Mouse (Mus musculus) lung, postnatal 0 days (tissue): ENCODE measurements around the gene Lrrc57. TPM values are rescaled to one million over a fixed set of nuclear protein-coding genes. Genes with fewer than 3 reads are reported as not detected.
"Not testable (repeated sequence)": the region's sequence is repeated elsewhere in the genome, so short reads cannot be mapped to it uniquely, and the experiment has no call there.

Experiments
- ATAC-seq: fragments of 200-750 bp; cut with Nextera tagmentation; 2 replicates; pipeline ENCODE4 v1.8.0; 2017; ENCODE audit warnings: moderate library complexity
- DNase-seq: peaks from one replicate; pipeline ENCODE4 v3.0.0-alpha.2; 2016; ENCODE audit warnings: low spot score
- H3K27ac ChIP-seq: fragments of 300-500 bp; sonication (generic); 2 replicates; pipeline ENCODE4 v1.5.1; 2014; ENCODE audit warnings: antibody characterized with exemption, mild to moderate bottlenecking, low read length, mixed read lengths
- H3K27me3 ChIP-seq: fragments of 300-500 bp; sonication (generic); replicated peaks from 2 replicates; pipeline ENCODE4 v1.6.1; 2014; ENCODE audit warnings: low read length, mixed read lengths; ENCODE audit not compliant: insufficient read depth
- H3K36me3 ChIP-seq: fragments of 300-500 bp; sonication (generic); 2 replicates; pipeline ENCODE4 v1.6.1; 2014; ENCODE audit warnings: low read length, mixed read lengths; ENCODE audit not compliant: insufficient read depth
- H3K4me1 ChIP-seq: fragments of 300-500 bp; sonication (generic); 2 replicates; pipeline ENCODE4 v1.6.1; 2014; ENCODE audit warnings: antibody characterized with exemption, low read depth, low read length, mixed read lengths; ENCODE audit not compliant: insufficient read depth
- H3K4me2 ChIP-seq: fragments of 300-500 bp; sonication (generic); replicated peaks from 2 replicates; pipeline ENCODE4 v1.6.1; 2014; ENCODE audit warnings: low read depth, mild to moderate bottlenecking, low read length, moderate library complexity, mixed read lengths
- H3K4me3 ChIP-seq: fragments of 300-500 bp; sonication (generic); 2 replicates; pipeline ENCODE4 v1.5.1; 2014; ENCODE audit warnings: low read depth, low read length
- H3K9ac ChIP-seq: fragments of 300-500 bp; sonication (generic); replicated peaks from 2 replicates; pipeline ENCODE4 v1.6.1; 2014; ENCODE audit warnings: low read depth, mild to moderate bottlenecking
- H3K9me3 ChIP-seq: fragments of 300-500 bp; sonication (generic); 2 replicates; pipeline ENCODE4 v1.6.1; 2016; ENCODE audit warnings: low read length, mixed read lengths
- CTCF ChIP-seq: IDR thresholded peaks from 2 replicates; pipeline ENCODE4 v1.5.1; 2016; ENCODE audit warnings: antibody characterized with exemption, mild to moderate bottlenecking
- EP300 ChIP-seq: IDR thresholded peaks from 2 replicates; pipeline ENCODE4 v1.6.1; 2016; ENCODE audit warnings: antibody characterized with exemption, mild to moderate bottlenecking, control low read depth
- WGBS: fragments of 180-500 bp; shearing (Covaris S2); extraction: QIAGEN DNeasy Blood & Tissue Kit; methylation state at CpG from one replicate; pipeline ENCODE4 v1.1.7; 2014; 5-methylcytosine and 5-hydroxymethylcytosine counted together
- polyA plus RNA-seq: library from polyadenylated mRNA; unstranded; fragments of >200 nt; fragmentation: Nextera tagmentation; extraction: Ambion mirVana; gene quantifications from 2 replicates; pipeline ENCODE4 v1.2.1, GENCODE M21; 2015

Lrrc57 gene
- polyA plus RNA-seq, 1 experiment from 2014 or later, result 24.7 TPM

- WGBS, result 0% methylated on average over 22 of the region's 22 CpGs
- Histone ChIP-seq H3K27me3 (no peaks in the 10 kb centered on the region), H3K4me2 (peak overlapping the region; percentile 65), H3K9me3 (no peaks in the 10 kb centered on the region), H3K4me1 (no peaks in the 10 kb centered on the region; the same call in 1 of the 2 replicates), H3K36me3 (no peaks in the 10 kb centered on the region), H3K27ac (peak overlapping the region; percentile 95), H3K4me3 (peak overlapping the region; percentile 82), H3K9ac (peak overlapping the region; percentile 76)
- DNase-seq (peak; percentile 28), ATAC-seq (peak; percentile 69)
- TF ChIP-seq CTCF, result no peak; the same call in 1 of the 2 replicates
- no peak for TF ChIP-seq EP300
Measured at GRCm38 (mm10) chr2:120567798-120568320, 41.5 kb downstream of the Lrrc57 start.

DNA sequence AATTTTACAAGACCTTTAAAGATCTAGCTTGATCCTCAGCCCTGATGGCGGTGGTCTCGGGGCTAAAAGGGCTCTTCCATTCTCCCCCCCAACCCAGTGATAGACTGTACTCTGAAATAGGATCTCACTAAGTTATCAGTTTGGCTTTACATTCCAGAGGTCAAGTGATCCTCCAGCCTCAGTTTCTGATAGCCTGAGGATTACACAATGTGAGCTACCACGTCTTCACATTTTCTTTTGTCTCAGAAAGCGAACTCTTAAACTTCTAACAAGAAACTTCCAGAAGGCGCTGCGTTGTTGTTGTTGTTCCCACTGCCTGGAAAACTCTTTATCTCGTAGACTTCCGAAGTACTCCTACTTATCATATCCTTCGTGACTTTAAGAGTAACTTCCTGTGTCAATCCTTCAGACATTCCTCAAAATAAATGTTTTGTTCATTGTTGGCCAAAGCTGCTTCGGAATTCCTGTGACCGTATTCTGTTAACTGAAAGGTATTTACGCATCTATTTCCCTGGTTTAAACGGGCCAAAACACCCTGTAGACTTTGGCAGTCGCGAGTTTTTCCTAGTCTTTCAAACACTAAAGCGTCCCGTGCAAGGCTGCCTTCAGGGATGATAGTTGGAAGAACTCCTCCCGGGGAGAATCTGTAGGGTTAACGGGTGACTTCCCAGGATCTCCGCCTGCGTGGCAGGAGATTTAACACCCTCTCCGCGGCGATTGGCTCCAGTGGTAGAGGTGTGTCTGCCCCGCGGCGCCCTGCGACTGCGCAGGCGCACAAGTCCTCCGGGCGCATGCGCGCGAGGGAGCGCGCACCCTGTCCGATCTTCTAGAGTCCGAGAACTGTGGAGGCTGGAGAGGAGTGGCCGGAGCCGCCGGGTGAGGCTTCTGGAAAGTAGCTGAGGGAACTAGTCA, 42.2 kb downstream of the Lrrc57 start, which contains the start of gene Snap23:
TSS of gene Snap23 (plus strand) at position 786 of the 912 bp plus-strand sequence.
- Histone ChIP-seq H3K4me3 (peak within 1 kb of the TSS; percentile 82), H3K4me1 (peaks cover 2% of the 10 kb centered on the region; the same call in 1 of the 2 replicates), H3K9ac (peak within 1 kb of the TSS; percentile 76), H3K27me3 (no peaks in the 10 kb centered on the region), H3K36me3 (no peaks in the 10 kb centered on the region), H3K4me2 (peak within 1 kb of the TSS; percentile 65), H3K9me3 (no peaks in the 10 kb centered on the region), H3K27ac (peak within 1 kb of the TSS; percentile 95)
- under 1% methylated on average over 42 of the region's 42 CpGs for WGBS
- peak; percentile 97 for DNase-seq
- TF ChIP-seq CTCF (no peak), EP300 (peak; percentile 57)
- ATAC-seq, result peak; percentile 96

- Histone ChIP-seq H3K27me3 (no peaks in the 10 kb centered on the region), H3K36me3 (no peaks in the 10 kb centered on the region), H3K4me3 (no peak overlapping the region), H3K4me1 (peaks cover 2% of the 10 kb centered on the region; the same call in 1 of the 2 replicates), H3K4me2 (no peak overlapping the region), H3K9me3 (no peaks in the 10 kb centered on the region), H3K9ac (no peak overlapping the region), H3K27ac (no peak overlapping the region)
- TF ChIP-seq CTCF (no peak), EP300 (no peak)
- DNase-seq (no peak), ATAC-seq (no peak)
- WGBS, result 67% methylated on average over 2 of the region's 2 CpGs
Measured at GRCm38 (mm10) chr2:120565363-120565762, 44.0 kb downstream of the Lrrc57 start.

DNA sequence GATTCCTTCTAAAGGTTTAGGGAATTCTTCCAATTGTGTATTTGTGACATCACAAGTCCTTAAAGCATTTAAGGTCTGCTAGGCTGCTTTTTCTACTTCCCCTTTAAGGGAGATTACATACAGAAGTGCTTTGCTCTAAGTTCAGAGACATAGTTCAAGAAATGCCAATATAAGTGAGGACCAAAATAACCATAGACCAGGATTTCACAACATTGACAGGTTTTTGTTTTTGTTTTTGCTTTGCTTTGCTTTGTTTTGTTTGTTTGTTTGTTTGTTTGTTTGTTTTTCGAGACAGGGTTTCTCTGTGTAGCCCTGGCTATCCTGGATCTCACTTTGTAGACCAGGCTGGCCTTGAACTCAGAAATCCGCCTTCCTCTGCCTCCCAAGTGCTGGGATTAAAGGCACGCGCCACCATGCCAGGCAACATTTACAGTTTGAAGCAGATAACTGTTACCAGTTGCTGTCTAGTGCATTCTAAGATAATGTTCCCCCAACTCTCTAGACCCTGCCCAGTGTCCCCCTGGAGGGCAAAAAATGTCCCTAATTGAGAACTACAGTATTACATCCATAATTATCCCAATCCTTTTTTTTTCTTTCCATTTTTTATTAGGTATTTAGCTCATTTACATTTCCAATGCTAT, 44.7 kb downstream of the Lrrc57 start:
- not testable (repeated sequence) for DNase-seq, H3K4me2 ChIP-seq, H3K27me3 ChIP-seq, H3K4me1 ChIP-seq, ATAC-seq, H3K9ac ChIP-seq, H3K27ac ChIP-seq, H3K4me3 ChIP-seq, H3K9me3 ChIP-seq, H3K36me3 ChIP-seq
- WGBS, result 92% methylated on average over 4 of the region's 4 CpGs

DNA sequence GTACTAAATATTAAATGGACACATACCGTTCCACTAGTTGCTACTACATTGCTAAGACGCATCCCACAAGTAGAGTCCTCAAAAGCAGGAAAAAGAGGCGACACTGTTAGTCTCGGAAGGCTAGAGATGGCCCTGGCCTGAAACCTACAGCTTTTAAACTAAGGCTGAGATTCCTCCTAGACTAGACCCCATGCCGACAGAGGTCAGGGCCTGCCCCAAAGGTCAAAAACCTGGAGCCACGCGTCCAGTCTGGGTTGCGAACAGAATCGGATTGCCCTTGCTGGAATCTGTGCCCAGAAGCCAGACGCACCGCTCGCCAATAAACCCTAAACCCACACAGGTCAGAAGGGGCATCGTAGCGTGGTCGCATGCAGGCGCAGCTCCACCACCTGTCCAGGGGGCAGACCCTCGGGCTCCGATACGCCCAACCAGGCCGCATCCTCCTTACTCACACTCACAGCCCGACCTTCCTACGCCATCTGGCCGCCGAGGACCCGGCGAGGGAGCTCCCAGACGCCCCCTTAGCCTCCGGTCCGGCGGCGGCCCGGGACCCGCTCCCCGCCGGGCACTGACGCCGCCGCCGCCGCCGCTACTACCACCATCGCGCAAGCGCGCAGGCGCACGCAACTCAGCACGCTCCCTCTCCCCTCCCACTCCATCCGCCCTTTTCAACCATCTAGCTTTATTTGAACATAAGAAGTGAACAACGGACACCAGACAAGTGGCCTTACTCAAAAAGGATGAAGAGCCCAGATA, 45.9 kb downstream of the Lrrc57 start, which contains the start of gene Zfp106:
TSS of gene Zfp106 (minus strand) at position 609 of the 756 bp plus-strand sequence.
- Histone ChIP-seq H3K27ac (peak within 1 kb of the TSS; percentile 59), H3K4me3 (peak within 1 kb of the TSS; percentile 90), H3K4me1 (peaks cover 2% of the 10 kb centered on the region; the same call in 1 of the 2 replicates), H3K9ac (peak within 1 kb of the TSS; percentile 91), H3K9me3 (no peaks in the 10 kb centered on the region), H3K27me3 (no peaks in the 10 kb centered on the region), H3K4me2 (peak within 1 kb of the TSS; percentile 78), H3K36me3 (no peaks in the 10 kb centered on the region)
- WGBS, result under 1% methylated on average over 50 of the region's 50 CpGs
- TF ChIP-seq EP300 (peak; percentile 67; the same call in 1 of the 2 replicates), CTCF (no peak)
- peak; percentile 97 for DNase-seq
- ATAC-seq, result peak; percentile 74
